Mouse (Mus musculus) testis, adult 2 months (tissue): ENCODE measurements around the gene 2300002M23Rik. TPM values are rescaled to one million over a fixed set of nuclear protein-coding genes. Genes with fewer than 3 reads are reported as not detected.

ENCODE experiments used
- H3K27ac ChIP-seq: fragments of 200-500 bp; 2 replicates; pipeline ENCODE4 v1.5.1; 2012; ENCODE audit warnings: low read depth, low read length; ENCODE audit not compliant: control insufficient read depth, insufficient read depth
- H3K27me3 ChIP-seq: fragments of 200-500 bp; 2 replicates; pipeline ENCODE4 v1.6.1; 2012; ENCODE audit warnings: mild to moderate bottlenecking, low read length, moderate library complexity; ENCODE audit not compliant: control insufficient read depth, insufficient read depth
- H3K36me3 ChIP-seq: fragments of 200-500 bp; 2 replicates; pipeline ENCODE4 v1.6.1; 2012; ENCODE audit warnings: mild to moderate bottlenecking, low read length; ENCODE audit not compliant: control insufficient read depth, insufficient read depth
- H3K4me1 ChIP-seq: fragments of 200-500 bp; 2 replicates; pipeline ENCODE4 v1.6.1; 2012; ENCODE audit warnings: low read length; ENCODE audit not compliant: control insufficient read depth, insufficient read depth
- H3K4me3 ChIP-seq: fragments of 200-500 bp; 2 replicates; pipeline ENCODE4 v1.5.1; 2012; ENCODE audit warnings: low read depth, mild to moderate bottlenecking, low read length, moderate library complexity, mixed read lengths; ENCODE audit not compliant: control insufficient read depth
- CTCF ChIP-seq: fragments of 200-500 bp; IDR thresholded peaks from 2 replicates; pipeline ENCODE4 v1.5.1; 2012; ENCODE audit warnings: low read depth, mild to moderate bottlenecking, inconsistent platforms, low read length, moderate library complexity; ENCODE audit not compliant: control insufficient read depth, insufficient read depth, insufficient replicate concordance
- POLR2A ChIP-seq: fragments of 200-500 bp; IDR thresholded peaks from 2 replicates; pipeline ENCODE4 v1.6.1; 2012; ENCODE audit warnings: low read depth, mild to moderate bottlenecking, inconsistent platforms, low read length, moderate library complexity; ENCODE audit not compliant: control insufficient read depth
- polyA plus RNA-seq: library from polyadenylated mRNA; depleted of rRNA; stranded (reverse); fragments of >200 nt; gene quantifications from 2 replicates; pipeline ENCODE4 v1.2.3, GENCODE M21; 2012

The 2300002M23Rik gene
- polyA plus RNA-seq, 1 experiment, result not detected

- H3K27me3 ChIP-seq, result 0 out of 2 replicates have a peak, but pooled peaks cover 2% of the 10 kb centered on the region
- no peak overlapping the region for H3K27ac ChIP-seq
- H3K36me3 ChIP-seq, result no peaks in the 10 kb centered on the region
- TF ChIP-seq POLR2A (no peak), CTCF (no peak)
- H3K4me3 ChIP-seq, result peak overlapping the region; percentile 53
- H3K4me1 ChIP-seq, result peaks cover 12% of the 10 kb centered on the region
These were observed 23.9 kb downstream of the 2300002M23Rik start for GRCm38 (mm10) chr17:35591219-35591578.

GRCm38 (mm10) chr17:35591731-35592130 lies 24.5 kb downstream of the 2300002M23Rik start:
- H3K4me3 ChIP-seq, result peak overlapping the region; percentile 4
- H3K27me3 ChIP-seq, result 0 out of 2 replicates have a peak, but pooled peaks cover 2% of the 10 kb centered on the region
- no peaks in the 10 kb centered on the region for H3K36me3 ChIP-seq

GRCm38 (mm10) chr17:35592131-35592530 lies 24.9 kb downstream of the 2300002M23Rik start:
- peaks cover 12% of the 10 kb centered on the region for H3K4me1 ChIP-seq
- no peak overlapping the region for H3K27ac ChIP-seq
- TF ChIP-seq CTCF (no peak), POLR2A (no peak)
- H3K36me3 ChIP-seq, result no peaks in the 10 kb centered on the region
- peak overlapping the region; percentile 4 for H3K4me3 ChIP-seq
- 0 out of 2 replicates have a peak, but pooled peaks cover 2% of the 10 kb centered on the region for H3K27me3 ChIP-seq

More at GRCm38 (mm10) chr17:35591731-35592130, 24.5 kb downstream of the 2300002M23Rik start:
- TF ChIP-seq CTCF (no peak), POLR2A (no peak)
- Histone ChIP-seq H3K4me1 (peaks cover 12% of the 10 kb centered on the region), H3K27ac (no peak overlapping the region)

- no peak overlapping the region for H3K27ac ChIP-seq
- no peak overlapping the region for H3K4me3 ChIP-seq
- no peak for TF ChIP-seq CTCF
- TF ChIP-seq POLR2A, result no peak
- 0 out of 2 replicates have a peak, but pooled peaks cover 2% of the 10 kb centered on the region for H3K27me3 ChIP-seq
- no peaks in the 10 kb centered on the region for H3K36me3 ChIP-seq
- peaks cover 12% of the 10 kb centered on the region for H3K4me1 ChIP-seq
These were observed 26.5 kb downstream of the 2300002M23Rik start for GRCm38 (mm10) chr17:35593786-35594185.

GRCm38 (mm10) chr17:35594456-35594855 lies 27.2 kb downstream of the 2300002M23Rik start:
- Histone ChIP-seq H3K4me1 (peaks cover 12% of the 10 kb centered on the region), H3K27ac (no peak overlapping the region), H3K27me3 (0 out of 2 replicates have a peak, but pooled peaks cover 2% of the 10 kb centered on the region), H3K4me3 (no peak overlapping the region), H3K36me3 (no peaks in the 10 kb centered on the region)
- TF ChIP-seq CTCF, result no peak
- no peak for TF ChIP-seq POLR2A

GRCm38 (mm10) chr17:35597399-35597798 lies 30.1 kb downstream of the 2300002M23Rik start:
- H3K36me3 ChIP-seq, result no peaks in the 10 kb centered on the region
- H3K27ac ChIP-seq, result no peak overlapping the region
- H3K27me3 ChIP-seq, result 0 out of 2 replicates have a peak, but pooled peaks cover under 1% of the 10 kb centered on the region
- no peaks in the 10 kb centered on the region for H3K4me1 ChIP-seq
- H3K4me3 ChIP-seq, result no peak overlapping the region
- TF ChIP-seq POLR2A (no peak), CTCF (no peak)

GRCm38 (mm10) chr17:35601249-35601648 lies 34.0 kb downstream of the 2300002M23Rik start, which contains the start of gene Sfta2:
Gene Sfta2, plus strand, starts transcription at chr17:35601549.
- H3K27ac ChIP-seq, result no peak within 1 kb of the TSS
- no peak for TF ChIP-seq POLR2A
- no peak for TF ChIP-seq CTCF
- H3K4me1 ChIP-seq, result no peaks in the 10 kb centered on the region

More at GRCm38 (mm10) chr17:35601249-35601648, 34.0 kb downstream of the 2300002M23Rik start, which contains the start of gene Sfta2:
- no peaks in the 10 kb centered on the region for H3K27me3 ChIP-seq
- no peak within 1 kb of the TSS for H3K4me3 ChIP-seq
- H3K36me3 ChIP-seq, result no peaks in the 10 kb centered on the region
